Mouse (Mus musculus) stomach, postnatal 0 days (tissue): ENCODE measurements around the gene Gm3238. TPM values are rescaled to one million over a fixed set of nuclear protein-coding genes. Genes with fewer than 3 reads are reported as not detected.
A peak's percentile ranks its signal among the peaks of the same experiment; 100 is the strongest.
"Not testable (repeated sequence)": the region's sequence is repeated elsewhere in the genome, so short reads cannot be mapped to it uniquely, and the experiment has no call there.

ENCODE experiments used
- ATAC-seq: fragments of 200-750 bp; cut with Nextera tagmentation; 2 replicates; pipeline ENCODE4 v1.8.0; 2017; ENCODE audit not compliant: low FRiP score, low TSS enrichment
- DNase-seq: peaks from one replicate; pipeline ENCODE4 v3.0.0-alpha.2; 2016; ENCODE audit warnings: low spot score
- H3K27ac ChIP-seq: fragments of 300-500 bp; sonication (generic); replicated peaks from 2 replicates; pipeline ENCODE4 v1.5.1; 2014; ENCODE audit warnings: mild to moderate bottlenecking, control low read depth
- H3K27me3 ChIP-seq: fragments of 300-500 bp; sonication (generic); 2 replicates; pipeline ENCODE4 v1.6.1; 2014; ENCODE audit warnings: low read length; ENCODE audit not compliant: control insufficient read depth, insufficient read depth
- H3K36me3 ChIP-seq: fragments of 300-500 bp; sonication (generic); 2 replicates; pipeline ENCODE4 v1.6.1; 2014; ENCODE audit warnings: low read length, mixed read lengths; ENCODE audit not compliant: control insufficient read depth, insufficient read depth
- H3K4me1 ChIP-seq: fragments of 300-500 bp; sonication (generic); replicated peaks from 2 replicates; pipeline ENCODE4 v1.6.1; 2014; ENCODE audit warnings: antibody characterized with exemption; ENCODE audit not compliant: control insufficient read depth, insufficient read depth
- H3K4me2 ChIP-seq: fragments of 300-500 bp; sonication (generic); replicated peaks from 2 replicates; pipeline ENCODE4 v1.6.1; 2014; ENCODE audit warnings: low read depth, mild to moderate bottlenecking, control low read depth, moderate library complexity
- H3K4me3 ChIP-seq: fragments of 300-500 bp; sonication (generic); 2 replicates; pipeline ENCODE4 v1.5.1; 2014; ENCODE audit warnings: low read depth, low read length, control low read depth
- H3K9ac ChIP-seq: fragments of 300-500 bp; sonication (generic); 2 replicates; pipeline ENCODE4 v1.6.1; 2014; ENCODE audit warnings: mild to moderate bottlenecking, low read length, control low read depth, mixed read lengths
- H3K9me3 ChIP-seq: fragments of 300-500 bp; sonication (generic); 2 replicates; pipeline ENCODE4 v1.6.1; 2016; ENCODE audit warnings: low read length; ENCODE audit not compliant: control insufficient read depth
- CTCF ChIP-seq: IDR thresholded peaks from 2 replicates; pipeline ENCODE4 v1.5.1; 2016; ENCODE audit warnings: antibody characterized with exemption, low read depth, mild to moderate bottlenecking, moderate library complexity
- EP300 ChIP-seq: optimal IDR thresholded peaks from 2 replicates; pipeline ENCODE3; 2016; ENCODE audit warnings: antibody characterized with exemption
- WGBS: fragments of 180-500 bp; shearing (Covaris S2); extraction: QIAGEN DNeasy Blood & Tissue Kit; methylation state at CpG from one replicate; pipeline ENCODE4 v1.1.7; 2014; 5-methylcytosine and 5-hydroxymethylcytosine counted together
- polyA plus RNA-seq: library from polyadenylated mRNA; unstranded; fragments of >200 nt; fragmentation: Nextera tagmentation; extraction: Ambion mirVana; gene quantifications from 2 replicates; pipeline ENCODE4 v1.2.1, GENCODE M21; 2015

Gm3238 gene
- polyA plus RNA-seq, 1 experiment from 2014 or later, result not detected

GRCm38 (mm10) chr10:77782442-77782841 is 11.3 kb upstream of the Gm3238 start, which contains the start of gene Gm3250:
TSS of gene Gm3250 (minus strand) at chr10:77782542.
- ATAC-seq, DNase-seq, H3K9ac ChIP-seq, H3K9me3 ChIP-seq, H3K36me3 ChIP-seq, H3K4me3 ChIP-seq, H3K27ac ChIP-seq, H3K27me3 ChIP-seq, H3K4me1 ChIP-seq, H3K4me2 ChIP-seq: not testable (repeated sequence)
- 60% methylated on average over 1 of the region's 1 CpGs for WGBS

DNA sequence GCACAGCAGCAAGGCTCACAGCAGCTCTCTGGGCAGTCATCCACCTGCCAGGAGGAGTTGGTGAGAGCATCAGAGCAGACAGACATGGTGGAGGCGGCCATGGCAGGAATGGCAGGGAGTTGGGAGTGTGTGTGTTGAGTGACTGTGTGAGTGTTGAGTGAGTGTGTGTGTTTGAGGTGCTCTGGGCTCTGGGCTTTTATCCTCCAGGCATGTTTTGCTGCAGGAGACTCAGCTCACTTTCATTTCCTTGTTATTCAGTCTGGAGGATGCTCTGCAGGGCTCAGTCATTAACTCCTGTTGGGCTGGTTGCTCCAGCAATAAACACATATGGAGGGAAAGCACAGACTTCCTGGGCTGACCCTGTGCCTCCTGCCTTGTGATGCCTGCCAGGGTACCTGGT is 5.7 kb upstream of the Gm3238 start, which contains the start of gene Gm7138:
Gm7138 (minus strand) TSS at position 101 of the 400 bp plus-strand sequence.
- WGBS, result 75% methylated on average over 1 of the region's 1 CpGs
- not testable (repeated sequence) for ATAC-seq, H3K36me3 ChIP-seq

DNA sequence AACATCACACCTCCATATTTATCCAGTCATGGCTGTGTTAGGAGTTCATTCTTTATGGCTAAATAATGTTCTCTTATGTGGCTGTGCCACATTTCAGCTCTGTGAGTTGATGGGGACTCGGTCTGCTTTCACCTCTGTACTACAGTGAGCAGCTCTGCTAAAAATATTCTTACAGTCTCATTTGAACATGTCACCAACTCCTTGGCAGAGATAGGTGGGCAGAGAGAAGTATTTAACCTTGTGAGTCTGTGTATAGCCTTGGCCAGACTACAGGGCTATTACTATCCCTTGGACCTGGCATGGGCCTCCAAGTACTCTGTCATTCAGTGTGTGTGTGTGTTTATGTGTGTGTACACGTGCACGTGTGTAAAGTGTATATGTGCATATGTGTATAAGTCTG is 1.0 kb upstream of the Gm3238 start:
- ATAC-seq, H3K36me3 ChIP-seq, H3K9ac ChIP-seq, DNase-seq, H3K9me3 ChIP-seq, H3K4me3 ChIP-seq, H3K27ac ChIP-seq, H3K4me1 ChIP-seq, H3K4me2 ChIP-seq, H3K27me3 ChIP-seq: not testable (repeated sequence)
- WGBS, result no CpG with 5 or more reads among the region's 3 CpGs

More for the DNA sequence above, 5.7 kb upstream of the Gm3238 start, which contains the start of gene Gm7138:
- not testable (repeated sequence) for H3K27ac ChIP-seq, H3K9ac ChIP-seq, H3K4me2 ChIP-seq, H3K4me3 ChIP-seq, H3K4me1 ChIP-seq, H3K27me3 ChIP-seq, H3K9me3 ChIP-seq, DNase-seq

DNA sequence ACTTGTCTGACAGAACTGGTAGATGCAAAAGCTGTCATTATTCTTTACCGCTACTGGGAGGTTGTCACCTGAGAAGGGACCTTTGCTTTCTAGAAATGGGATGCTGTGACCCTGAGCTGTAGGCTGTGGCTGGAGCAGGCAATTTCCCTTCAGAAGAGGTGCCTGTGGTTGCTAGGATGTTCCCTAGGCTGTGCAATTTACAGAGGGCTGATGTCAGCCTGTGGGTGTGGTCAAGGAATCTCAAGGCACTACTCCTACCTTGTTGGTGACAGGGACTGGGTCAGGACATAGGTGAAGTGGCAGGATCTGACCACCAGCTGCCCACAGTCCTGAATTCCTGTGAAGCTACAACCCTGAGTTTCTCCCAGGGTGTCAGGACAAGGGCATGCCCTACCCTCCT is 1.4 kb downstream of the Gm3238 start:
- ATAC-seq, result no peak
- no peak for DNase-seq
- Histone ChIP-seq H3K9me3 (no peaks in the 10 kb centered on the region), H3K36me3 (no peaks in the 10 kb centered on the region), H3K4me1 (no peaks in the 10 kb centered on the region), H3K4me3 (no peak overlapping the region), H3K4me2 (no peak overlapping the region), H3K27me3 (no peaks in the 10 kb centered on the region), H3K27ac (no peak overlapping the region), H3K9ac (no peak overlapping the region)
- no peak for TF ChIP-seq EP300
- no peak for TF ChIP-seq CTCF
- 76% methylated on average over 1 of the region's 1 CpGs for WGBS

DNA sequence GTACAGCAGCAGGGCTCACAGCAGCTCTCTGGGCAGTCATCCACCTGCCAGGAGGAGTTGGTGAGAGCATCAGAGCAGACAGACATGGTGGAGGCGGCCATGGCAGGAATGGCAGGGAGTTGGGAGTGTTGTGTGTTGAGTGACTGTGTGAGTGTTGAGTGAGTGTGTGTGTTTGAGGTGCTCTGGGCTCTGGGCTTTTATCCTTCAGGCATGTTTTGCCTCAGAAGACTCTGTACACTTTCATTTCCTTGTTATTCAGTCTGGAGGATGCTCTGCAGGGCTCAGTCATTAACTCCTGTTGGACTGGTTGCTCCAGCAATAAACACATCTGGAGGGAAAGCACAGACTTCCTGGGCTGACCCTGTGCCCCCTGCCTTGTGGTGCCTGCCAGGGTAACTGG is 11.5 kb downstream of the Gm3238 start, which contains the start of gene Gm3233:
Gm3233 (minus strand) TSS at position 101 of the 400 bp plus-strand sequence.
- H3K9ac ChIP-seq, H3K9me3 ChIP-seq, H3K36me3 ChIP-seq, H3K4me1 ChIP-seq, ATAC-seq, H3K27me3 ChIP-seq, H3K4me2 ChIP-seq, DNase-seq, H3K27ac ChIP-seq, H3K4me3 ChIP-seq: not testable (repeated sequence)
- WGBS, result no CpG with 5 or more reads among the region's 1 CpGs

DNA sequence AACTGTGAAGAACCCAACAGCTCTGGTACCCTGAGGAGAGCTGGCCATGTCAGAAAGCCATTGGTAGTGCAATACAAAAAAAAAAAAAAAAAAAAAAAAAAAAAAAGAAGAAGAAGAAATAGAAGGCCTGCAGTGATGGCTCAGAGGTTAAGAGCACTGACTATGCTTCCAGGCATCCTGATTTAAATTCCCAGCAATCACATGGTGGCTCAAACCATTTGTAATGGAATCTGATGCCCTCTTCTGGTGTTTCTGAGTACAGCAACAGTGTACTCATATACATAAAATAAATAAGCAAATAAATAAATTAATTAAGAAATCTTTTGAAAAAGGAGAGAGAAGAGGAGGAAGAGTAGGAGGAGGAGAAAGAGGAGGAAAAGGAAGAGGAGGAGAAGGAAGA is 17.7 kb downstream of the Gm3238 start:
- ATAC-seq (no peak), DNase-seq (no peak)
- Histone ChIP-seq H3K27ac (no peak overlapping the region), H3K4me1 (no peaks in the 10 kb centered on the region), H3K9ac (no peak overlapping the region), H3K4me2 (no peak overlapping the region), H3K27me3 (no peaks in the 10 kb centered on the region), H3K36me3 (no peaks in the 10 kb centered on the region), H3K4me3 (no peak overlapping the region), H3K9me3 (no peaks in the 10 kb centered on the region)
- TF ChIP-seq EP300 (no peak), CTCF (peak; percentile 32)
